Mouse (Mus musculus) heart, postnatal 36 days (tissue): ENCODE measurements at regions not wholly inside any gene's neighbourhood (a gene's known extent, or its start where the extent isn't known, plus 50 kb on each side); places are given as distances from the start of the nearest gene placed in this dataset.
A peak's percentile ranks its signal among the peaks of the same experiment; 100 is the strongest.

Source experiments
- DNase-seq, 2 experiments: peaks; one replicate each; pipeline ENCODE4 v3.0.0; 2021 to 2022
- intact Hi-C: fragments of 180-260 bp; cut with DNase I; formaldehyde crosslinking; loops from one replicate; pipeline ENCODE4 v1.15.1; 2025

GRCm38 (mm10) chr2:174532671-174533363, 59.9 kb upstream of the Prelid3b start:
- intact Hi-C loops: loop anchor here (5.0 kb wide), 1 partner anchor 221 kb away; no protein-coding TSS in a partner anchor
- DNase-seq: no peak

- intact Hi-C loops: no loop called here
- DNase-seq: no peak
Measured at GRCm38 (mm10) chr2:174540717-174541116, 67.8 kb upstream of the Prelid3b start.

GRCm38 (mm10) chr2:174547207-174547606, 74.3 kb upstream of the Prelid3b start:
- DNase-seq: no peak
- intact Hi-C loops: no loop called here

GRCm38 (mm10) chr2:174547701-174548100, 74.8 kb upstream of the Prelid3b start:
- DNase-seq: no peak
- intact Hi-C loops: no loop called here

DNA sequence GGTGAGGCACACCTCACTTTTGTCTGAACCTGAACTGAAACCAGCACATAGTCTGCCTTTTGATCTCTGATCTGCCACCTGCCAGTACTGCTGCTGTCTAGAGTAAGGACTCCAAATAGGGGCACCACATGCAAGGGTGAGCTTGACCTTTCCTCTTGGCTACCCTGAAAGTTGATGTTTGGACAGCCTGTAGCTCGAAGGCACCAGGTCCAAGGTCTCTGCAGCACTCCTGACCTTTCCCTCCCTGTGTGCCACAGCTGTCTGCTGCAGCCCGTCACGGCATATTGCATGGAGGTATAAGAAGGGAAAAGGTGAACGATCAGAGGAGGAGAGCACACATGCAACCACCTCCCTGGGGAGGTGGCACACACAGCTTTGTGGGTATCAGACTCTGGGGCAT, 75.9 kb upstream of the Prelid3b start:
- no peak for DNase-seq
- intact Hi-C loops: no loop called here

GRCm38 (mm10) chr2:174555778-174556177, 82.9 kb upstream of the Prelid3b start:
- intact Hi-C loops: no loop called here
- DNase-seq: no peak

DNA sequence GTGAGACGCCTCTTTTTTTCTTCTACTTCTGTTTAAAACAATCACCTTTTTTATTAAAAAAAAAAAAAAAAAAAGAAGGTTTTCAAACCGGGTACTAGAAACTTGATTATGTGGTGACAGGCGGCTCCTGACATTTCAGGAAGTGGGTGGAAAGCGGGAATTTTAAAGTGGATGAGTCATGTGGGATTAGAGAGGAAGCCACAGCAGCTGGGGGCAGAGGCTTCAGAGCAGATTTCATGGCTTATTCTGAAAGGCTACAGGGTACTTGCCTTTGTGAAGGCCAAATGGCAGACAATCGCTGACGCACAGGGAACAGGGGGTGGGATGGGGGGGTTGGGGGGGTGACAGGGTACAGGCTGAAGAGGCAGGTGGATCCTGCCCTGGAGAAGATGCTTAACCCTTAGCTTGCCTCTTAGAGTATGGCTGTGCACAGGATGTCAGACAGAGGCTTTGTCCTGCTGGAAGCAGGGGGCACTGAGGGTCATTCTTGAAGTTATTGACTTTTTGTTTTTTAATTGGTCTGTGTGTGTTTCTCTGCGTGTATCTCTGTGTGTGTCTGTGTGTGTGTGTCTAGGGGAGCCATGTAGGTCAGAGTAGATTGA, 81.4 kb upstream of the Zfp831 start:
- intact Hi-C loops: loop anchor here (5.0 kb wide), 1 partner anchor 100 kb away; no protein-coding TSS in a partner anchor
- DNase-seq: peak in 1 of 2 experiments; percentile 14

DNA sequence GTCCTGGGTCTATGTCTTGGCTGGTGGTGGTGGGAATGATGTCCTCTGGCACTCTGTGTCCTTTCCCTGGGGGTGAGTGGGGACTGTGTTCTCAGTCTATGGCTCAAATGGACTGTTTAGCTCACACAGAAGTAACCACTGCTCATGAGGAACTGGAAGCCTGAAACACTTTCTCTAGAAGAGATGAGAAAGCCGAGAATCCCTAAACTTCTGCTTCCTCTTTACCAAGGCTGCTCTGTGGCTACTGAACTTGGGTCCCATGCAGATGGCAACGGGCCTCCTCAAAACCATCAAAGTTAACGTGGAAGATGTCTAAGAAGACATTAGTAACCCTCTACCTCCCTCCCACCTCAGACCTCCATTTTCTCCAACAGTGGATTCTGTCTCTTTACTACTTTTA, 79.4 kb upstream of the Zfp831 start:
- intact Hi-C loops: loop anchor here (5.0 kb wide), 1 partner anchor 98 kb away; no protein-coding TSS in a partner anchor
- DNase-seq: no peak

DNA sequence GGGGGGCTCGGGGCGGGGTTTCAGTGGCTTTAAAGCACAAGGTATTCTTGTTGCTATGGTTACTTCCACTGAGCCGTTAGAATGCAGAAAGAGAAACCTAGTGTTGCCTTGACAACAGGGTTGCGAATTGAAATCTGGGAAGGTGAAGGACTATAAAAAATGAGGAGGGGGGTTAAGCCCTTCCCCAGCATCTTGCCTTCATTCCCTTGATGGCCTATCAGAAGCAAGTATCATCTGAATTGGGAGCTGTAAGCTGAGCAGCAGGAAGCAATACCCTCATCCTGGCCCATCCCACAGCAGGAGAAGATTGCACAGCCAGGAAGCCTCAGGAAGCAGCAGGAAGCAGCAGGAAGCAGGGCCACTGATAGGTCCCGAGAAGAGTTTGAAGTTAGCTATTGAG, 78.5 kb upstream of the Zfp831 start:
- intact Hi-C loops: loop anchor here (5.0 kb wide), 1 partner anchor 97 kb away; no protein-coding TSS in a partner anchor
- no peak for DNase-seq

DNA sequence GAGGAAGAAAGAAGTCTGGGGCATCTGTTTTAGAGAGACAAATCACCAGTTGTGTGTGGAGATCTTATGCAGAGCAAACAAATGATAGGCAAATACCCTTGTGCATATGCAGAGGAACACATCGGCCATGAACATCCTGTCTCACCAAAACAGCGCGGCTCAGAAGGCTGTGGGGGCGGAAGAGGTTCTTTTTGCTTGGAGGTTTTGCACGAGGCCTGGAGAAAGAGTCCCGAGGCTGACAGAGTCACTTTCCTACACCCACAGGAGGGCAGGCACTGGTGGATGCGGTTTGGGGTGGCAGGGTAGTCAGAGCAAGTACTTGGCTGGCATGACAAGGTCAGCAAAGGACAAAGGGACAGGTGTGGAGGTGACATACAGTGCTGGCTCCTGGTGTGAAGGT, 77.4 kb upstream of the Zfp831 start:
- DNase-seq: no peak
- intact Hi-C loops: no loop called here

GRCm38 (mm10) chr2:174566752-174567151, 76.6 kb upstream of the Zfp831 start:
- no peak for DNase-seq
- intact Hi-C loops: no loop called here

GRCm38 (mm10) chr2:174574804-174575507, 68.4 kb upstream of the Zfp831 start:
- intact Hi-C loops: no loop called here
- DNase-seq: no peak

GRCm38 (mm10) chr2:174575546-174575945, 67.8 kb upstream of the Zfp831 start:
- intact Hi-C loops: no loop called here
- DNase-seq: no peak

- intact Hi-C loops: no loop called here
- DNase-seq: no peak
Measured at GRCm38 (mm10) chr2:174580906-174581703, 62.2 kb upstream of the Zfp831 start.

DNA sequence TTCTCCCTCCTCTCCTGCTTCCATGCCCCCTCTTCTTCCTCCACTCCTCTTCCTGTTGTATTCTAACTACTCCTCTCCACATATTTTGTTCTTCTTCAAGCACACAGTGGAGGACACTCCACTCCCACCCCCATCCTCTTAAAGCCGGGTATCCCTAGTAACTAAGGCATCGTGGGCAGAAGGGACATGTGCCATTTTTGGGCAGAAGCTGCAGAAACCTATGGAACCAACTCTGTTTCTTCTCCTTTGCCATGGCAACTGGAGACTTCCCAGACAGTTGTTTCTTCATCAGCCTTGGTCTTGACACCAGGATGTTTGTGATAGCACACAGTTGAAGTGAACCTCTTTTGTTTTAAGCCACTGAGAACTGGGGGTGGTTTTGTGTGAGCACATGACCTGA, 59.1 kb upstream of the Zfp831 start:
- intact Hi-C loops: no loop called here
- DNase-seq: no peak
